Mouse (Mus musculus) hindbrain, embryonic 16.5 days (tissue): ENCODE data around the gene Psg16. TPM values are rescaled to one million over a fixed set of nuclear protein-coding genes. Genes with fewer than 3 reads are reported as not detected.
"Not testable (repeated sequence)": the region's sequence is repeated elsewhere in the genome, so short reads cannot be mapped to it uniquely, and the experiment has no call there.

Experiments used
- ATAC-seq: fragments of 200-750 bp; cut with Nextera tagmentation; 2 replicates; pipeline ENCODE4 v1.8.0; 2017; ENCODE audit warnings: moderate TSS enrichment, moderate library complexity
- H3K27ac ChIP-seq: fragments of 300-500 bp; sonication (generic); 2 replicates; pipeline ENCODE4 v1.5.1; 2014; ENCODE audit warnings: low read depth, mild to moderate bottlenecking, control low read depth, low read length, moderate library complexity
- H3K27me3 ChIP-seq: fragments of 300-500 bp; sonication (generic); replicated peaks from 2 replicates; pipeline ENCODE4 v1.6.1; 2014; ENCODE audit warnings: low read length; ENCODE audit not compliant: control insufficient read depth, insufficient read depth
- H3K36me3 ChIP-seq: fragments of 300-500 bp; sonication (generic); 2 replicates; pipeline ENCODE4 v1.6.1; 2014; ENCODE audit warnings: mild to moderate bottlenecking, low read length, moderate library complexity, mixed read lengths; ENCODE audit not compliant: control insufficient read depth, insufficient read depth
- H3K4me1 ChIP-seq: fragments of 300-500 bp; sonication (generic); 2 replicates; pipeline ENCODE4 v1.6.1; 2014; ENCODE audit warnings: low read depth, low read length; ENCODE audit not compliant: control insufficient read depth, insufficient read depth
- H3K4me2 ChIP-seq: fragments of 300-500 bp; sonication (generic); 2 replicates; pipeline ENCODE4 v1.6.1; 2014; ENCODE audit warnings: mild to moderate bottlenecking, low read length, control low read depth, moderate library complexity
- H3K4me3 ChIP-seq: fragments of 300-500 bp; sonication (generic); 2 replicates; pipeline ENCODE4 v1.5.1; 2014; ENCODE audit warnings: mild to moderate bottlenecking, low read length, control low read depth, moderate library complexity
- H3K9ac ChIP-seq: fragments of 300-500 bp; sonication (generic); 2 replicates; pipeline ENCODE4 v1.6.1; 2014; ENCODE audit warnings: low read depth, mild to moderate bottlenecking, control low read depth, low read length, moderate library complexity
- H3K9me3 ChIP-seq: fragments of 300-500 bp; sonication (generic); 2 replicates; pipeline ENCODE4 v1.6.1; 2014; ENCODE audit warnings: mild to moderate bottlenecking, low read length, moderate library complexity; ENCODE audit not compliant: control insufficient read depth
- WGBS: fragments of 180-500 bp; shearing (Covaris S2); extraction: QIAGEN DNeasy Blood & Tissue Kit; methylation state at CpG from one replicate; pipeline ENCODE4 v1.1.7; 2014; 5-methylcytosine and 5-hydroxymethylcytosine counted together
- polyA plus RNA-seq: library from polyadenylated mRNA; unstranded; fragments of >200 nt; fragmentation: Nextera tagmentation; extraction: Ambion mirVana; gene quantifications from 2 replicates; pipeline ENCODE4 v1.2.1, GENCODE M21; 2015

Psg16 gene
- polyA plus RNA-seq, 1 experiment from 2014 or later = 5.6 TPM

GRCm38 (mm10) chr7:17076542-17076941, 2.7 kb downstream of the Psg16 start:
- H3K27me3 ChIP-seq = 0 out of 2 replicates have a peak, but pooled peaks cover 2% of the 10 kb centered on the region
- H3K27ac ChIP-seq = no peak overlapping the region
- H3K4me3 ChIP-seq = no peak overlapping the region
- H3K9me3 ChIP-seq = no peaks in the 10 kb centered on the region
- no peak overlapping the region for H3K4me2 ChIP-seq
- no peaks in the 10 kb centered on the region for H3K36me3 ChIP-seq
- 90% methylated on average over 1 of the region's 1 CpGs for WGBS
- H3K4me1 ChIP-seq = peaks cover 4% of the 10 kb centered on the region; the same call in 1 of the 2 replicates
- ATAC-seq = no peak
- no peak overlapping the region for H3K9ac ChIP-seq

- no peaks in the 10 kb centered on the region for H3K36me3 ChIP-seq
- H3K4me2 ChIP-seq = no peak overlapping the region
- no peak overlapping the region for H3K9ac ChIP-seq
- no peak overlapping the region for H3K27ac ChIP-seq
- no peak for ATAC-seq
- no peaks in the 10 kb centered on the region for H3K27me3 ChIP-seq
- WGBS = 87% methylated on average over 7 of the region's 7 CpGs
- H3K4me3 ChIP-seq = no peak overlapping the region
- peaks cover 4% of the 10 kb centered on the region; the same call in 1 of the 2 replicates for H3K4me1 ChIP-seq
- H3K9me3 ChIP-seq = no peaks in the 10 kb centered on the region
These were observed 4.3 kb downstream of the Psg16 start for GRCm38 (mm10) chr7:17078076-17078654.

GRCm38 (mm10) chr7:17082766-17083165, 8.9 kb downstream of the Psg16 start:
- Histone ChIP-seq H3K9ac (no peak overlapping the region), H3K27me3 (no peaks in the 10 kb centered on the region), H3K4me3 (no peak overlapping the region), H3K4me1 (no peaks in the 10 kb centered on the region), H3K27ac (no peak overlapping the region), H3K4me2 (no peak overlapping the region), H3K9me3 (no peaks in the 10 kb centered on the region), H3K36me3 (no peaks in the 10 kb centered on the region)
- no peak for ATAC-seq
- WGBS = 89% methylated on average over 4 of the region's 4 CpGs

- H3K4me3 ChIP-seq = no peak overlapping the region
- H3K27me3 ChIP-seq = no peaks in the 10 kb centered on the region
- H3K9me3 ChIP-seq = no peaks in the 10 kb centered on the region
- no peak for ATAC-seq
- no peaks in the 10 kb centered on the region for H3K4me1 ChIP-seq
- WGBS = 90% methylated on average over 3 of the region's 3 CpGs
- H3K27ac ChIP-seq = no peak overlapping the region
- H3K9ac ChIP-seq = no peak overlapping the region
- H3K4me2 ChIP-seq = no peak overlapping the region
- H3K36me3 ChIP-seq = no peaks in the 10 kb centered on the region
These were observed 13.9 kb downstream of the Psg16 start for GRCm38 (mm10) chr7:17087731-17088130.

- Histone ChIP-seq H3K36me3 (no peaks in the 10 kb centered on the region), H3K4me1 (no peaks in the 10 kb centered on the region), H3K4me3 (no peak overlapping the region), H3K4me2 (no peak overlapping the region), H3K27me3 (no peaks in the 10 kb centered on the region), H3K9me3 (no peaks in the 10 kb centered on the region), H3K9ac (no peak overlapping the region), H3K27ac (no peak overlapping the region)
- WGBS = 64% methylated on average over 3 of the region's 3 CpGs
- ATAC-seq = no peak
These were observed 16.3 kb downstream of the Psg16 start for GRCm38 (mm10) chr7:17090058-17090585.

GRCm38 (mm10) chr7:17091280-17091679, 17.4 kb downstream of the Psg16 start:
- Histone ChIP-seq H3K27ac (no peak overlapping the region), H3K27me3 (no peaks in the 10 kb centered on the region), H3K4me3 (no peak overlapping the region), H3K9me3 (no peaks in the 10 kb centered on the region), H3K4me1 (no peaks in the 10 kb centered on the region), H3K9ac (no peak overlapping the region), H3K36me3 (no peaks in the 10 kb centered on the region), H3K4me2 (no peak overlapping the region)
- WGBS = 9% methylated on average over 1 of the region's 1 CpGs
- ATAC-seq = no peak

- H3K9me3 ChIP-seq, H3K9ac ChIP-seq, H3K4me2 ChIP-seq, ATAC-seq, H3K4me1 ChIP-seq, H3K27me3 ChIP-seq, H3K27ac ChIP-seq, H3K36me3 ChIP-seq, H3K4me3 ChIP-seq: not testable (repeated sequence)
- 90% methylated on average over 13 of the region's 13 CpGs for WGBS
These were observed 27.8 kb downstream of the Psg16 start for GRCm38 (mm10) chr7:17101631-17102030.

- Histone ChIP-seq H3K4me3 (no peak overlapping the region), H3K9ac (no peak overlapping the region), H3K4me1 (no peaks in the 10 kb centered on the region), H3K4me2 (no peak overlapping the region), H3K27me3 (no peaks in the 10 kb centered on the region), H3K27ac (no peak overlapping the region), H3K36me3 (no peaks in the 10 kb centered on the region), H3K9me3 (0 out of 2 replicates have a peak, but pooled peaks cover 4% of the 10 kb centered on the region)
- 89% methylated on average over 1 of the region's 1 CpGs for WGBS
- ATAC-seq = no peak
These were observed 61.5 kb downstream of the Psg16 start for GRCm38 (mm10) chr7:17135307-17135706.

- Histone ChIP-seq H3K9me3 (peaks cover 29% of the 10 kb centered on the region), H3K4me1 (no peaks in the 10 kb centered on the region), H3K27ac (no peak within 1 kb of the TSS), H3K36me3 (no peaks in the 10 kb centered on the region), H3K9ac (no peak within 1 kb of the TSS), H3K27me3 (no peaks in the 10 kb centered on the region), H3K4me2 (no peak within 1 kb of the TSS), H3K4me3 (no peak within 1 kb of the TSS)
- 93% methylated on average over 2 of the region's 2 CpGs for WGBS
- no peak for ATAC-seq
These were observed 76.1 kb downstream of the Psg16 start, which contains the start of gene Ceacam3 for GRCm38 (mm10) chr7:17149931-17150330. TSS of gene Ceacam3 (plus strand) at chr7:17150282.
